Mouse (Mus musculus): ENCODE results near the gene Nbr1. TPM values are rescaled to one million over a fixed set of nuclear protein-coding genes. Genes with fewer than 3 reads are reported as not detected.

Gene Nbr1
- polyA plus RNA-seq, 1 experiment = 355 TPM

DNA sequence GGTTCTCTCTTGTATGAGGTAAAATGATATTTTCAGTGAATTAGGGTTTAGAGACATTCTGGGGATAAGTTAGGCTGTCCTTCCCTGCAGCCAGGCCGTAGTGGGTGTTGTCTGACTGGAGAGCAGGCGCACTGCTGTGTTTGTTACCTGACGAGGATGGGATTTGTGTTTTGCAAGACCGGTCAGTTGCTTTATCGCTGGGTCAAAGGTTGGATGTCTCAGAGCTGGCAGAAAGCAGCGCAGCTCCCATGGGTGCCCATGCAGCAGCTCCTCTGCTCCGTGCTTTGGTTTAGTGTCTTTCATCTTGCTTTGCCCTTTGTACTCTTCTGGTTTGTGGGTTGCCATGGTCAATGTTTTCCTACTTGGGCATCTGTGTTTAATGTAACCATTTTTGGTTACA lies 4.6 kb downstream of the Nbr1 start:
- TF ChIP-seq POLR2A (IDR thresholded peaks at IDR 0.05; ENCODE audit: control insufficient read depth, low read depth, low read length) (no peak), CTCF (IDR thresholded peaks at IDR 0.05; ENCODE audit: control insufficient read depth, insufficient read depth, insufficient replicate concordance, low read depth, low read length) (no peak)
- H3K36me3 ChIP-seq (ENCODE audit: control insufficient read depth, insufficient read depth, low read length) = no peaks in the 10 kb centered on the region
- H3K4me3 ChIP-seq (ENCODE audit: control insufficient read depth, low read depth, low read length) = peak overlapping the region; percentile 5; the same call in 1 of the 2 replicates

DNA sequence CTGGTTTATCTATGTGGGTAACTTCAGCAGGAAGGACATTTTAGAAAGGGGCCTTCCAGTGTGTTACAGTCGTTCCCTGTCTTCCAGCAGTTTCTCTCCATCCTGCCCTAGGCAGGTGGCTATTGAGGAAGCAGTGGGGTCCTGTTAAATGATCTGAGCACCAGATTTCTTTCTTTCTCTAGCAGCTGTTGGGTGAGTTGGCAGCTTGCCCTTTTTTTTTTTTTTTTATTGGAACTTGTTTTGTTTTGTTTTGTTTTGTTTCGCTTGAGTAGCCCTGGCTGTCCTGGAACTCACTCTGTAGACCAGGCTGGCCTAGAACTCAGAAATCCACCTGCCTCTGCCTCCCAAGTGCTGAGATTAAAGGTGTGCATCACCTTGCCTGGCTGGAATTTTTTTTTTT lies 5.0 kb downstream of the Nbr1 start:
- H3K27me3 ChIP-seq (ENCODE audit: control insufficient read depth, insufficient read depth, low read length) = no peaks in the 10 kb centered on the region
- no peak overlapping the region for H3K27ac ChIP-seq (ENCODE audit: control insufficient read depth, insufficient read depth, low read depth, low read length)
- TF ChIP-seq POLR2A (IDR thresholded peaks at IDR 0.05; ENCODE audit: control insufficient read depth, low read depth, low read length) (no peak), CTCF (IDR thresholded peaks at IDR 0.05; ENCODE audit: control insufficient read depth, insufficient read depth, insufficient replicate concordance, low read depth, low read length) (no peak)
- no peaks in the 10 kb centered on the region for H3K36me3 ChIP-seq (ENCODE audit: control insufficient read depth, insufficient read depth, low read length)
- H3K4me1 ChIP-seq (ENCODE audit: control insufficient read depth, insufficient read depth, low read length) = no peaks in the 10 kb centered on the region
- no peak overlapping the region for H3K4me3 ChIP-seq (ENCODE audit: control insufficient read depth, low read depth, low read length)

More for the DNA sequence above, 4.6 kb downstream of the Nbr1 start:
- no peak overlapping the region for H3K27ac ChIP-seq (ENCODE audit: control insufficient read depth, insufficient read depth, low read depth, low read length)
- no peaks in the 10 kb centered on the region for H3K27me3 ChIP-seq (ENCODE audit: control insufficient read depth, insufficient read depth, low read length)
- H3K4me1 ChIP-seq (ENCODE audit: control insufficient read depth, insufficient read depth, low read length) = no peaks in the 10 kb centered on the region

DNA sequence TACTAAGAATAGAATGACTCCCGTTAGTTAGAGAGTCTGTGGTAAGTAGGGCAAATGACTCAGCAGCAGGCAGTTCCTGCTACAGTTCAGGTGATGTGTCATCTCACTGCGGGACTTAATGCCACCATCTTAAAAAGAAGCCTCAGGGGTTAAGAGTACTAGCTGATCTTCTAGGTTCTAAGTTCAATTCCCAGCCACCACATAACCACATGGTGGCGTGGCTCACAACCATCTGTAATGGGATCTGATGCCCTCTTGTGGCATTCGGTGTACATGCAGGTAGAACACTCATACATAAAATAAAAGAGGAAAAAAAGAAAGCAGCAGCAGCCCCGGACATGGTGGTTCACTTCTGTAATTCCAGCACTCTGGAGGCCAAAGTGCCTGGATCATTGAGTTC lies 10.4 kb downstream of the Nbr1 start:
- no peaks in the 10 kb centered on the region for H3K4me1 ChIP-seq (ENCODE audit: control insufficient read depth, insufficient read depth, low read length)
- H3K4me3 ChIP-seq (ENCODE audit: control insufficient read depth, low read depth, low read length) = no peak overlapping the region
- H3K27me3 ChIP-seq (ENCODE audit: control insufficient read depth, insufficient read depth, low read length) = no peaks in the 10 kb centered on the region
- H3K36me3 ChIP-seq (ENCODE audit: control insufficient read depth, insufficient read depth, low read length) = peaks cover 2% of the 10 kb centered on the region; the same call in 1 of the 2 replicates
- TF ChIP-seq CTCF (IDR thresholded peaks at IDR 0.05; ENCODE audit: control insufficient read depth, insufficient read depth, insufficient replicate concordance, low read depth, low read length) (no peak), POLR2A (IDR thresholded peaks at IDR 0.05; ENCODE audit: control insufficient read depth, low read depth, low read length) (no peak)
- no peak overlapping the region for H3K27ac ChIP-seq (ENCODE audit: control insufficient read depth, insufficient read depth, low read depth, low read length)

DNA sequence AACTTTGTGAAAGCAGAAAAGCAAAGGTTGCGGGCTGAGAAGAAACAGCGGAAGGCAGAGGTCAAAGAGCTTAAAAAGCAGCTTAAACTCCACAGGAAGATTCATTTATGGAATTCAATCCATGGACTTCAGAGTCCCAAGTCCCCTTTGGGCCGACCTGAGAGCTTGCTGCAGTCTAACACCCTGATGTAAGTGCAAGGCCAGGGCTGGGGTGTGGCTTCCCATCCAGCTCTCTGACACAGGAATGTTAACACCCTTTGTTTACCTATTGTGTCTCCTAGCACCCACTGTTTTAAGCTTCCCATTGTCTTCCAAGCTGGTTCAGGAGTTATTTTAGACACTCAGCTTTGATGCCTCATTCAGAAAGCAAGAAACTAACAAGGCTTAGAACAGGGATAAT lies 16.5 kb downstream of the Nbr1 start:
- no peak overlapping the region for H3K27ac ChIP-seq (ENCODE audit: control insufficient read depth, insufficient read depth, low read depth, low read length)
- TF ChIP-seq POLR2A (IDR thresholded peaks at IDR 0.05; ENCODE audit: control insufficient read depth, low read depth, low read length) (no peak), CTCF (IDR thresholded peaks at IDR 0.05; ENCODE audit: control insufficient read depth, insufficient read depth, insufficient replicate concordance, low read depth, low read length) (no peak)
- H3K4me1 ChIP-seq (ENCODE audit: control insufficient read depth, insufficient read depth, low read length) = no peaks in the 10 kb centered on the region
- no peak overlapping the region for H3K4me3 ChIP-seq (ENCODE audit: control insufficient read depth, low read depth, low read length)
- H3K27me3 ChIP-seq (ENCODE audit: control insufficient read depth, insufficient read depth, low read length) = no peaks in the 10 kb centered on the region
- H3K36me3 ChIP-seq (ENCODE audit: control insufficient read depth, insufficient read depth, low read length) = peaks cover 10% of the 10 kb centered on the region

DNA sequence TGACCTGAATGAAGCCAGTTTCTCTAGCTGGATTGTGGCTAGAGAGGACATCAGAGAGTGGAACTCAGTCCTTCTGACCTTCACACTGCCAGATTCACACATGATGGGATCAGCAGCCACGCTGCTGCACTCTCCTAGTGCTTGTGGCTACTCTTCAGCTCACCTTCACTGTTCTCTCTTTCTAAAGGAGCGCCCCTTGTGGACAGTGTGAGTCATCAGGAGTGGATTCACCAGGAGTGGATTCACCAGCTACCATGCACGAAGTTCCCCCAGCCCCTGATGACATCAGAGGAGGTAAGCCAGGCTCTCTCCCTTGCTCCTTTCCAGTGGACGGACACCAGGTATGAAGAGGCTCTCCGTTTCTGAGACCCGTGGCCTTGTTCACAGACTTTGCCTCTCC lies 24.2 kb downstream of the Nbr1 start:
- H3K36me3 ChIP-seq (ENCODE audit: control insufficient read depth, insufficient read depth, low read length) = peaks cover 8% of the 10 kb centered on the region
- no peak overlapping the region for H3K4me3 ChIP-seq (ENCODE audit: control insufficient read depth, low read depth, low read length)
- H3K27ac ChIP-seq (ENCODE audit: control insufficient read depth, insufficient read depth, low read depth, low read length) = no peak overlapping the region
- TF ChIP-seq CTCF (IDR thresholded peaks at IDR 0.05; ENCODE audit: control insufficient read depth, insufficient read depth, insufficient replicate concordance, low read depth, low read length) (no peak), POLR2A (IDR thresholded peaks at IDR 0.05; ENCODE audit: control insufficient read depth, low read depth, low read length) (no peak)
- H3K4me1 ChIP-seq (ENCODE audit: control insufficient read depth, insufficient read depth, low read length) = no peaks in the 10 kb centered on the region
- no peaks in the 10 kb centered on the region for H3K27me3 ChIP-seq (ENCODE audit: control insufficient read depth, insufficient read depth, low read length)

DNA sequence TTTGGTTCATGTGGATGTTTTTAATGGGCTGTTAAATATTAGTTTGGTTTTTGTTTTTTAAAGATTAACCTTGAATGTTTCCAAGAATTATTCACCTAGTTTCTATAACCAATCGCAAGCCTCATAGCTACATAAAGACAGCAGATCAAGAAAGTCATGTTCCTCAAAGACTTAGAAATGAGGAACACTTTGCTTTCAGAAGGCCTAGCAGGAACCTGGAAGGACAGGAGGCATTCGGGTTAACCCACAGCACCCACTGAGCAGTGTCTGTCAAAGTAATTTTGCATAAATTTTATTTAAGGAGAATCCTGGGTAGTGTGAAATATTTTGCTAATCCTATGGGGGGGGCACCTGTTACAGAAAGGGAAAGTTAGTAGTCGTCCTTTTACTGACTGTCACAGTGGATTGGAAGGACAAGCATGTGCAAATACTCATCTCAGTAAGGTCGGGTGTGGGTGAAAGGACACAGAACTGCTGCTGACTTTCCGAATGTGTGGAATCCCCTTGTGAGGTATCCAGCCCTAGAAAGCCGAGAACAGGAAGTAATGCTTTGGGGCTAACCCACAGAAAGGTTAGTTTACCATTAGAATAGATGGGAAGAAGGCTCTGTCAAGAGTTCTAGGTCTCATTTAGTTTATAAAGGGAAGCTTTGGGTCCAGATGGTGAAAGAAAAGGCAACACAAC lies 29.3 kb downstream of the Nbr1 start:
- H3K4me3 ChIP-seq (ENCODE audit: control insufficient read depth, low read depth, low read length) = no peak overlapping the region
- TF ChIP-seq POLR2A (IDR thresholded peaks at IDR 0.05; ENCODE audit: control insufficient read depth, low read depth, low read length) (no peak), CTCF (IDR thresholded peaks at IDR 0.05; ENCODE audit: control insufficient read depth, insufficient read depth, insufficient replicate concordance, low read depth, low read length) (no peak)
- H3K36me3 ChIP-seq (ENCODE audit: control insufficient read depth, insufficient read depth, low read length) = no peaks in the 10 kb centered on the region
- peaks cover 5% of the 10 kb centered on the region for H3K4me1 ChIP-seq (ENCODE audit: control insufficient read depth, insufficient read depth, low read length)
- H3K27ac ChIP-seq (ENCODE audit: control insufficient read depth, insufficient read depth, low read depth, low read length) = no peak overlapping the region
- no peaks in the 10 kb centered on the region for H3K27me3 ChIP-seq (ENCODE audit: control insufficient read depth, insufficient read depth, low read length)

DNA sequence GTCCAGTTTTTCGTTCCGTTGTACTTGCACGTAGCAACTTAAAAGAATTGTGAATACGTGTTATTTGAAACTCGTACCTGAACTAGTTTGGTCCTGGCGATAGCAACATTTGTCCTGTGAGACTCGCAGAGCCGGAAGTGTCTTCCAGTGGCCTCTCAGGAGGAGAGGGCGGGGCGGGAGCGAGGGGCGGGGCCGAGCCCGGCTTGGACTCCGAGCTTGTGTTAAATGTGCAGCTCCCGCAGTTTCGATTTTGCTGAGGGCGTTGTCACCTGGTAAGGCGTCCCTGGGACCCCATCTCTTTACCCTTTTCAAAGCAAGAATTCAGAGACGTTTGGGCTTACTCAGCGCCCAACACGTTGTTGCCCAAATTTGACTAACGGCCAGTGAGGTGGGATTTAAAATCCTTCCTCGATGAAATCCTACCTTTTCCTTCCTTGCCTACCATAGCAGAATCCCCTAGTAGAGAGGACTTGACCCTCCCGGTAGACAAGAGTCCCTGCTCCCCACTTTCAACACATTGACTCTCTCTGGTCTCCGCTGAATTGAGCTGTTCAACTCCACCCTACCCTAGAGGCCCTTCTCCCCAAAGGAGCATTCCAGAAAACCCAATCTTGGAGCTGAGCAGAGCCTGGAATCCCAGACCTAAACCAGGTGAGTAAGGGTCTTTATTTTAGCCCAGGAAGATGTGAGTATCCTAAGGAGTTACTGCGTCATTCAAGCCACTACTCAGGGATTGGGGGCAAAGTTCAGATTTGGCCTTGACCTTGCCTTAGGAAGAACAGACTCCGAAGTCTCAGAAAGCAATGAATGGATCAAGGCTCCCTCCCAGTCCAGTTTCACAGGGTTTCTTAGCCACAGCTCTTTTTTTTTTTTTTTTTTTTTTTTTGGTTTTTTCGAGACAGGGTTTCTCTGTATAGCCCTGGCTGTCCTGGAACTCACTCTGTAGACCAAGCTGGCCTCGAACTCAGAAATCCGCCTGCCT lies 30.4 kb downstream of the Nbr1 start, which contains the start of gene Tmem106a:
TSS of gene Tmem106a (plus strand) at position 189 of the 982 bp plus-strand sequence.
- H3K36me3 ChIP-seq (ENCODE audit: control insufficient read depth, insufficient read depth, low read length) = no peaks in the 10 kb centered on the region
- H3K4me1 ChIP-seq (ENCODE audit: control insufficient read depth, insufficient read depth, low read length) = peaks cover 5% of the 10 kb centered on the region
- TF ChIP-seq CTCF (IDR thresholded peaks at IDR 0.05; ENCODE audit: control insufficient read depth, insufficient read depth, insufficient replicate concordance, low read depth, low read length) (no peak), POLR2A (IDR thresholded peaks at IDR 0.05; ENCODE audit: control insufficient read depth, low read depth, low read length) (no peak)
- peak within 1 kb of the TSS; percentile 55; the same call in 1 of the 2 replicates for H3K27ac ChIP-seq (ENCODE audit: control insufficient read depth, insufficient read depth, low read depth, low read length)
- peak within 1 kb of the TSS; percentile 76 for H3K4me3 ChIP-seq (ENCODE audit: control insufficient read depth, low read depth, low read length)
- H3K27me3 ChIP-seq (ENCODE audit: control insufficient read depth, insufficient read depth, low read length) = no peaks in the 10 kb centered on the region
